12 mouse cellular contexts compared by ENCODE assay signal in genomic region chr8:113554700-113555455, GRCm38 (mm10).
DNase-seq lines count a peak whose midpoint lies in the region; ATAC-seq lines count a peak whose summit lies in the region.
"Had no signal": no experiment of that assay in that cellular context is flagged by ENCODE, and none has a peak within 500 bp of the region (broad histone marks: within the 10 kb centered on the region; RNA-seq: fewer than 3 reads in every experiment).

No protein-coding gene starts in this region.

- peaks cover 14% of the 10 kb centered on the region; the same call in 1 of the 2 replicates for H3K9me3 ChIP-seq in heart, embryonic 13.5 days
- no peaks in the 10 kb centered on the region for H3K9me3 ChIP-seq in hindbrain, embryonic 10.5 days
- H3K9me3 ChIP-seq in midbrain, embryonic 16.5 days (replicated peaks; ENCODE audit: control insufficient read depth, low read length, poor library complexity, severe bottlenecking) = no peaks in the 10 kb centered on the region
- H3K9me3 ChIP-seq: kidney, embryonic 15.5 days; limb, embryonic 10.5 days had no signal

- 0 out of 2 replicates have a peak overlapping the region, but pooled peaks have one; percentile 8 for H3K4me3 ChIP-seq in heart, embryonic 13.5 days
- peak overlapping the region; percentile 26 for H3K4me3 ChIP-seq in hindbrain, embryonic 10.5 days
- no peak overlapping the region for H3K4me3 ChIP-seq in midbrain, embryonic 16.5 days (ENCODE audit: low read depth, low read length)
- H3K4me3 ChIP-seq: kidney, embryonic 15.5 days; limb, embryonic 10.5 days had no signal

- no peaks in the 10 kb centered on the region for H3K27me3 ChIP-seq in heart, embryonic 13.5 days (replicated peaks)
- no peaks in the 10 kb centered on the region for H3K27me3 ChIP-seq in hindbrain, embryonic 10.5 days (ENCODE audit: insufficient read depth, poor library complexity, severe bottlenecking)
- no peaks in the 10 kb centered on the region for H3K27me3 ChIP-seq in midbrain, embryonic 16.5 days (ENCODE audit: control insufficient read depth, insufficient read depth, low read depth, low read length)
- H3K27me3 ChIP-seq: kidney, embryonic 15.5 days had no signal

- ATAC-seq in heart, embryonic 13.5 days (ENCODE audit: extremely low read depth, insufficient number of reproducible peaks, low FRiP score, low TSS enrichment) = no peak
- peak; percentile 64 for ATAC-seq in midbrain, embryonic 16.5 days
- ATAC-seq in erythroblast, adult 5-6 weeks (replicated peaks; ENCODE audit: low FRiP score, poor library complexity, severe bottlenecking) = no peak
- ATAC-seq: lung, postnatal 0 days had no signal

- peak overlapping the region; percentile 33 for H3K4me2 ChIP-seq in heart, embryonic 13.5 days
- H3K4me2 ChIP-seq in midbrain, embryonic 16.5 days (ENCODE audit: low read length) = peak overlapping the region; percentile 53
- H3K4me2 ChIP-seq: kidney, embryonic 15.5 days had no signal

- H3K9ac ChIP-seq in heart, embryonic 13.5 days = no peak overlapping the region
- peak overlapping the region; percentile 23; the same call in 1 of the 2 replicates for H3K9ac ChIP-seq in midbrain, embryonic 16.5 days (ENCODE audit: low read depth, low read length)
- H3K9ac ChIP-seq: kidney, embryonic 15.5 days had no signal

- no peak for DNase-seq in heart, postnatal 4 days
- peak; percentile 47 for DNase-seq in brain, adult 2 months (ENCODE audit: low read depth, low spot score)
- peak; percentile 21 for DNase-seq in hindbrain, embryonic 10.5 days (ENCODE audit: low spot score)
- no peak for DNase-seq in urinary bladder, postnatal 36 days (ENCODE audit: low spot score in 2 of 2)
- no peak for DNase-seq in adrenal gland, adult 18-20 months (ENCODE audit: low spot score in 2 of 2)
- DNase-seq: adrenal gland, postnatal 14 days had no signal

- no peak overlapping the region for H3K27ac ChIP-seq in heart, embryonic 13.5 days (replicated peaks)
- peak overlapping the region; percentile 59; the same call in 1 of the 2 replicates for H3K27ac ChIP-seq in hindbrain, embryonic 10.5 days
- H3K27ac ChIP-seq in midbrain, embryonic 16.5 days (ENCODE audit: low read length) = peak overlapping the region; percentile 23
- H3K27ac ChIP-seq: kidney, embryonic 15.5 days; limb, embryonic 10.5 days had no signal

- no peaks in the 10 kb centered on the region for H3K36me3 ChIP-seq in heart, embryonic 13.5 days
- H3K36me3 ChIP-seq in hindbrain, embryonic 10.5 days = no peaks in the 10 kb centered on the region
- H3K36me3 ChIP-seq in midbrain, embryonic 16.5 days (ENCODE audit: control insufficient read depth, insufficient read depth, low read length) = no peaks in the 10 kb centered on the region
- H3K36me3 ChIP-seq: kidney, embryonic 15.5 days; limb, embryonic 10.5 days had no signal

- WGBS in heart, embryonic 13.5 days = 33% methylated on average over 12 of the region's 12 CpGs
- 15% methylated on average over 12 of the region's 12 CpGs for WGBS in hindbrain, embryonic 10.5 days
- 3% methylated on average over 12 of the region's 12 CpGs for WGBS in midbrain, embryonic 16.5 days

- H3K4me1 ChIP-seq in heart, embryonic 13.5 days = peaks cover 11% of the 10 kb centered on the region
- H3K4me1 ChIP-seq in hindbrain, embryonic 10.5 days (replicated peaks) = peaks cover 15% of the 10 kb centered on the region
- peaks cover 12% of the 10 kb centered on the region for H3K4me1 ChIP-seq in midbrain, embryonic 16.5 days (ENCODE audit: control insufficient read depth, insufficient read depth, low read length)
- H3K4me1 ChIP-seq: kidney, embryonic 15.5 days; limb, embryonic 10.5 days had no signal

Comparison
In these comparisons a context has a peak if more than half of its experiments do, and no peak if none do; other contexts are left out.
1. DNase-seq: peak in brain, adult 2 months (single experiment) and hindbrain, embryonic 10.5 days (single experiment); none in heart, postnatal 4 days (single experiment), urinary bladder, postnatal 36 days (0 of 2) and adrenal gland, adult 18-20 months (0 of 2).